Mouse (Mus musculus) heart, embryonic 13.5 days (tissue): ENCODE measurements at regions not wholly inside any gene's neighbourhood (a gene's known extent, or its start where the extent isn't known, plus 50 kb on each side); places are given as distances from the start of the nearest gene placed in this dataset.

ENCODE experiments used
- ATAC-seq: fragments of 200-750 bp; cut with Nextera tagmentation; 2 replicates; pipeline ENCODE4 v1.8.0; 2017; ENCODE audit warnings: moderate TSS enrichment; ENCODE audit not compliant: insufficient number of reproducible peaks, low FRiP score, low TSS enrichment; ENCODE audit errors: extremely low read depth
- H3K27ac ChIP-seq: fragments of 300-500 bp; sonication (generic); replicated peaks from 2 replicates; pipeline ENCODE4 v1.5.1; 2015; ENCODE audit warnings: moderate library complexity, mild to moderate bottlenecking, inconsistent platforms
- H3K27me3 ChIP-seq: fragments of 300-500 bp; sonication (generic); replicated peaks from 2 replicates; pipeline ENCODE4 v1.6.1; 2015; ENCODE audit warnings: mild to moderate bottlenecking, inconsistent platforms
- H3K36me3 ChIP-seq: fragments of 300-500 bp; sonication (generic); 2 replicates; pipeline ENCODE4 v1.6.1; 2015; ENCODE audit warnings: mild to moderate bottlenecking, inconsistent platforms
- H3K4me1 ChIP-seq: fragments of 300-500 bp; sonication (generic); 2 replicates; pipeline ENCODE4 v1.6.1; 2015; ENCODE audit warnings: inconsistent platforms
- H3K4me2 ChIP-seq: fragments of 300-500 bp; sonication (generic); 2 replicates; pipeline ENCODE4 v1.6.1; 2015; ENCODE audit warnings: inconsistent platforms, mild to moderate bottlenecking, moderate library complexity
- H3K4me3 ChIP-seq: fragments of 300-500 bp; sonication (generic); 2 replicates; pipeline ENCODE4 v1.5.1; 2015; ENCODE audit warnings: moderate library complexity, mild to moderate bottlenecking, inconsistent platforms
- H3K9ac ChIP-seq: fragments of 300-500 bp; sonication (generic); 2 replicates; pipeline ENCODE4 v1.6.1; 2015; ENCODE audit warnings: inconsistent platforms, mild to moderate bottlenecking, moderate library complexity
- H3K9me3 ChIP-seq: fragments of 300-500 bp; sonication (generic); 2 replicates; pipeline ENCODE4 v1.6.1; 2016; ENCODE audit warnings: inconsistent platforms
- WGBS: fragments of 180-500 bp; shearing (Covaris S2); methylation state at CpG from one replicate; pipeline ENCODE4 v1.1.7; 2015; ENCODE audit warnings: mixed read lengths; 5-methylcytosine and 5-hydroxymethylcytosine counted together

DNA sequence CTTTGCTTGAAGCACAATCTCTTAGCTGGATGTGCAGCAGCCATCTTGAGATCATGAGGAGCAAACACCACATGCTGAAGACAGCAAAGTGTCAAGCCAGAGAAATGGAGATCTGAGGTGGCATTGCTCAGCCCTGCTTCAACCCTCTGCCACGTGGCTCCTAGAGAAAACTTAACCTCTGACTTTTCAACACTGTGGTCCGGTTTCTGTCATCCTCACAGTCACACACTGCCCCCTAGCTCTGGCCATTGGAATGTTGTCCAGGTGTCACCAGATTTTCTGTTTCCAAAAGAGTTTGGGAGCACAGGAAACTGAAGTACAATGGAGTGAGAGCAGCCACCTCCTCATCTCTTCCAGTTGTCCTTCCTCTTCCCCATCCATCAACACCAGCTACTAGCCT lies 50.2 kb upstream of the Dhx15 start:
- H3K4me1 ChIP-seq: peaks cover 8% of the 10 kb centered on the region
- H3K4me3 ChIP-seq: no peak overlapping the region
- no peaks in the 10 kb centered on the region for H3K36me3 ChIP-seq
- no peaks in the 10 kb centered on the region for H3K27me3 ChIP-seq
- H3K9ac ChIP-seq: no peak overlapping the region
- no peak overlapping the region for H3K4me2 ChIP-seq
- H3K9me3 ChIP-seq: no peaks in the 10 kb centered on the region
- no peak for ATAC-seq
- WGBS: 5% methylated on average over 2 of the region's 2 CpGs
- H3K27ac ChIP-seq: no peak overlapping the region
